Mouse (Mus musculus): ENCODE measurements around the gene Col23a1. TPM values are rescaled to one million over a fixed set of nuclear protein-coding genes. Genes with fewer than 3 reads are reported as not detected.

Col23a1 gene
- total RNA-seq, 1 experiment from 2014 or later = 7.2 TPM

DNA sequence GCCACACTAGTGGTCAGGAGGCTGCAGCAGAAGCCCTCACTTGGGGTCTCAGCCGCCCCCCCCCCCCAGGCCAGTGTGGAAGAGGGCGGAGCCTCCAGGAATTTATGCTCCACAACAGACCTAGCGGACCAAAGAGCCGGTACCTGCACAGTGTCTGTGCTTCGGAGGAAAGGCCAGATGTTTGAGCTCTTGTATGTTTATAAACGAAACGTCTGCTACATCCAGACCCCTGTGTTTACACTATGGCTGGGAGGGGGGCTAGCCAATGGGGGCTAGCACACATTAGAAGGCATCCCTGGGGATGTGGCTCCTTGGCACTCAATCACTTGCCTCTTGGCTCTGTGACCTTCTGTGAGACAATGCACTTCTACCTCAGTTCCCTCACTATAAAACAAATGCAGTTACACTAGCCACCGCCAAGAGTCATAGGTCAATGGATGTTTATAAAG lies 99.2 kb downstream of the Col23a1 start:
- DNase-seq = no peak

DNA sequence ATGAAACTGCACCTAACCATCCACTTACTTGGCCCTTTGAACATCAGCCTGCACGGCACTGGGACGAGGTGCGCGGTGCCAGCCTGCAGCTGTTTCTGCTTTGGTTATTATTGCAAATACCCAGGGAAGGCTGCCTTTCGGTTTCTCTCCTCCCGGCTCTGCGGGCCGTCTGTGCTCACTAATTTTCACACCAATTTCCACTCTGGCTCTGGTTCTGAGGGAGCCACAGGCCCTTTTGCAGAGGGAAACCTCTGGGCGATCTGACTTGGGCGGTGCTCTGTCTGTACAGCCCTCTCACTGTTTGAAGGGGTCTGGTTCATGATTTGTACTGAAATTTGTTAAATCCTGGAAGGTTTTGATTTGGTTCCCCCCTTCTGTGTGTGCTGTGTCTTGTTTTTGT lies 100.0 kb downstream of the Col23a1 start:
- no peak for DNase-seq

DNA sequence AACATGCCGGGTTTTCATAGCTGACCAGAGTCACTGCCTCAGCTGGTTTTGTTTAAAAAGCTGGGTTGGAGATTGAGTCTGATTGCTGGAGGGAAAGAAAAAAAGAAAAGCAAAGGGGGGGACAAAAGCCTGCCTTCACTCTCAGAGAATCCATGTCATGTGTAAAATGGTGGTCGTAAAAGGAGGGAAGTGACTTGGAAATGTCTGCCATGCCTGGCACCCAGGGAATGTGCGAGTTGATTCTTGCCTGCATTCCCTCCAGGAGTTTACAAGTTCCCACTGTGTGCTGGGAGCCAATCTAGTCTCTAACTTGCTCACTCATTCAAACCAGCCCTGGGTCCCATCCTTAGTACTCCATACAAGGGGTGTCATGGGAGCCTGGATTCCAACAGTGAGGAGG lies 100.8 kb downstream of the Col23a1 start:
- DNase-seq = no peak

DNA sequence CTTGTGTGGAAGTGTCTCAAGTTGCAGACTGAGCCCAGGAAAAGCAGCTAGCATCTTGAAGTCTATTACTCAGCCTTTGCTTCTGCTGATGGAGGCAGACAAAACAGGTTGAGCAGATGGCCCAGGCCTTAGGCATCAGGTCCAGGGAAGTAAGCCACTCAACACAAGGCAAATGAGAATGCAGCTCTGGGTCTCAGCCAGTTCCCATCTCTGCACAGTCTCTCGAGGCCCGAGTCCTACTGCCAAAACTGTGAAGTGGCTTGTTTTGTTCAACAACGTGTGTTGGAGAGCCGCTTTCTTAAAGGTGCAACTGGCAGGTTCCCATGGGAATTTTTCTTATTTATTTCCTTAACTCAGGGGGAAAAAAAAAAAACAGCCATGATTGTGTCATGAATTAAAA lies 101.8 kb downstream of the Col23a1 start:
- no peak for DNase-seq

DNA sequence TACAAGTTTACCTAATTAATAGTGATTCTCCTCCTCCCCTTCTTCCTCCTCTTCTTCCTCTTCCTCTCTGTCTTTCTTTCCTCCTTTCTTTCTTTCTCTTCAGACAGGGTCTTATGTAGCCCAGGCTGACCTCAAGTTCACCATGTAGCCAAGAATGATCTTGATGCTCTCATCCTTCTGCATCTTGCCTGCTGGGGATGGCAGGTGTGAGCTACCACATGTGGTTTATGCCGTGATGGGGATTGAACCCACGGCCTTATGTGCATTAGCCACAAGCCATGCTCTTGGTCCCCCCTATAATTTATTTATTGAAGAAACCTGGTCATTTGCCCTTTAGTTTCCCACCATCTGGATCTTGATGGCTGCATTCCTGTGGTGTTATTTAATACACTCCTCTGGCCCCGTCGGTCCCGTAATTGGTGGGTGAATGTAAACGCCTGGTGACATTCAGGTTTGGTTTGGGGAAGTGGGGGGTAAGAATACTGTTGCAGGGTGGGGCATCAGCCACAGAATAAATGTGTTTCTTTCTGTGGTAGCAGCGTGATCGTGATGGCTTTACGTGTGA lies 104.7 kb downstream of the Col23a1 start:
- no peak for DNase-seq

DNA sequence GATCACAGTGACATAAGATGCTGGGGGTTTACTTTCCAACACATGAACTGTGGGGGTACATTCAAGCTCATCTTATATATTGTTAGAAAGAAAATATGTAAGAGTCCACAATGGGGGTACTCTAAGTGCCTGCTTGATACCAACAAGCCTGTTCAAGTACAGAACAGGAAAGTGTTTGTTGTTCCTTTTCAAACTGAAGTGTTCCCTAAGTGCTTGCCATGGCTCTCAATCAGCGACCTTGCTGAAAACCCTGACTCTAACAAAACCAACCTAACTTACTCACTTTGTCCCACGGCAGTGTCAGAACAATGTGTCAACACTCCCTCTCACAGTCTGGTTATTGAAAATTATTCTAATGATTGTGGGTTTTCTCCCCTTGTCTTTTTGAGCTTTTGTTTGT lies 106.7 kb downstream of the Col23a1 start:
- DNase-seq = no peak

DNA sequence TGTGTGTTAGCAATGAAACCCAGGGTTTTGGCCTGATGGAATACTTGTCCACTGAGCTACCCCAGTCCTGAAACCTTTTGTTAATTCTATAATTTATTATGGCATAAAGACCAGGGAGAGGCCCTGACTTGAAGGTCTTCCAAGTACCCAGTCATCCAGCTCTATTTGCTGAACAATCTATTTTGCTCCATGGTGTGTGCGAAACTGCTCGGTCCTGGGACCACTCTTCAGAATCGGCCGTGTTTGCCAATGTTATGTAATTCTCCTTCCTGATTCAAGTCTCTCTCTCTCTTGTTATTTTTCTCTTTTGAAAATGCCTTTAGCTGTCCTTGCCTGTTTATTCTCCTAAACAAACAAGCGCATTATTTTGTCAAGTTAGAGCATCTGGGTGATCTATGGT lies 108.4 kb downstream of the Col23a1 start:
- peak; percentile 16 for DNase-seq

DNA sequence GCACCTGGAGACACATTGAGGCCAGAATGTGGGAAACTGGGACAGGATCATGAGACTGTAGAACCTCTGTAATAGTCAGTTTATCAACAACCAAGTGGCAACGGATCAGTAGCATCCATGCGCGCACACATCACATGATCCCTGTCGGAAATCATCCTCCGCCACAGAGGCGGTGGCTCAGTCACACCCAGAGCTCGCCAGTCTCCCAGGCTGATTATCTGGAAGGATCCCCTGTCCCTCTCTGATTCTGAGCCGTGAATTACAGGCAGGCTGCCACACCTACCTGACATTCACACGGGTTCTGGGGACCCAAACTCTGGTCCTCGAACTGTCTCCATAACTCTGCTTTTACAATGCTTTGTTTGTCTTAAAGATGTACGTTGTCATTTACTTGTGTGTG lies 110.6 kb downstream of the Col23a1 start:
- DNase-seq = no peak

DNA sequence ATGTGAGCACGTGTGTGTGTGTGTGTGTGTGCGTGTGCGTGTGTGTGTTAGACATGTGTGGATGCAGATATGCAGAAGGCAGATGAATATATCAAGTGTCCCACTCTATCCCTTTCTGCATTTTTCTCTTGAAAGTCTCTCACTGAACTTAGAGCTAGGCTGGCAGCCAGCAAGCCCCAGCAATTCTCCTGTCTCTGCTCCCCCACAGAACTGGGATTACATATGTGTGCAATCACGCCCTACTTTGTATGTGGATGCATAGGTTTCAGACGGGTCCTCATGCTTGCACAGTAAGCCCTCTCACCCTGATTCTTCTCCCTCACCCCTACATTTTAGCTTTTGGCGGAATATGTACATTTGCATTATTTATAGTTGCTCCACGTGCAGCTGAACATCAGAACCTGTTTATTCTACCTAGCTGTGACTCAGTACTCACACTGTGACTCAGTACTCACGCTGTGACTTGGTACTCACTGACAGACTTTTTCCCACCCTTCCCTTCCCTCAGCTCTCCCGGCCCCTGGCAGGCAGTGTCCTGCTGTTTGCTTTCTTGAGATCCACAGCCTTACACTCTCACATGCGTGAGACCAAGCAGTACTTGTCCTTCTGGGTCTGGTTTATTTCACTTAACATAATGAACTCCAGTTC lies 111.9 kb downstream of the Col23a1 start:
- no peak for DNase-seq

DNA sequence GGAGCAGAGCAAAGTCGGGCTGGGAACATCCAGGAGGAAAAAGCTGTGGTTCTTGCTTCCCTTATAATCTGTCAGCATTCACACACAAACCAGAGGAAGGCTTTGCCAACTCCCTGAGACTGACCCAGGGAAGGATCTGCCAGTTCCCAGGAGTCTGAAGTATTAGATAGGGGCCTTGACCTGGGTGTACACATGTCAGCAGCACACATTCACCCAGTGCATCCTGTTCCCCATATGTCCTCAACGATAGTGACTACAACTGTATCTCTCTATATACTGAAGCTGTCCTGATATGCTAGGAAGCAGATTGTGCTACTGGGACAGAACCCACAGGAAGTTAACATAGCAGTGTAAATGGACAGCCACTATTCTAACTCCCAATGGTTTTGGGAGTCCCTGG lies 114.2 kb downstream of the Col23a1 start:
- no peak for DNase-seq

DNA sequence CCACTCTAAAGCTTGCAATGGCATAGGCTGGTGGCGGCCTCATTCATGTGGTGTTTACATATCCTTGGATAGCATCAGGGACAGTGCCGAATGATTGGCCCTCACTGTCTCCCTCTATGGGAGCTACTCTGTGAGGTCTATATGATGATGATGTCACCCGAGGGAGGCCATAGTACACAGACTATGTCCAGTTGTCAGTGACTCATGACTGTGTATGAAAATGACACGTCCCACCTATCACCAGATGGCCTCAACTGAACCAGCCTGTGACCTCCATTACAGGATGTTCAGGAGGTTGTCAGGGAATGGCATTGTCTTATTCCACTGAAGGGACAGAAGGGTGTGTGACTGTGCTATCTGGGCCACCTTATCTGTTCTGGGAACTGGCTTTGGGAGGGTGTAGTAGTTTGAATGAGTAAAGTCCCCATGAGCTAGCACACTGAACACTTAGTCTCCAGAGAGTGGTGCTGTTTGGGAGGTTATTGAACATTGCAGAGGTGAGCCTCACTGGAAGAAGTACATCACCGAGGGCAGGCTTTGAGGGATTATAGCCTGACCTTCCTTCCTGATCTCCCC lies 115.2 kb downstream of the Col23a1 start:
- DNase-seq = no peak

DNA sequence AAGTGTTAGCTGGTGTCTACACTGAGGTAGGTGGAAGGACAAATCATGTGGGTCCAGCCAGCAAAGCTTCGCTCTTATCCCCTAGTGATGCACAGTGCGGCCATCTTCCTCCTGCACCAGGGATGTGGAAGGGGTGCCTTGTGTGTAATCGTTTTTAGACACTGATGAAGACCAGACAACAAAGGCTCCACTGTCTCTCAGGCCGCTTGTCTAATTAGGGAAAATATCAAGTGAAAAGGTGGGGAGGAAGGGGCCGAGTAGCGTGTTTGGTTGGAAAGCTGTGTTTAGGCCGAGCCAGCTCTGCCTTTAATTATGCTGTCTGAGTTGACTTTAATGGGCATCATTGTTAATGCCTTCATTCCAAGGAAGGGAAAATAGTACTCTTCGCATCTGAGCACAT lies 116.8 kb downstream of the Col23a1 start:
- DNase-seq = no peak

DNA sequence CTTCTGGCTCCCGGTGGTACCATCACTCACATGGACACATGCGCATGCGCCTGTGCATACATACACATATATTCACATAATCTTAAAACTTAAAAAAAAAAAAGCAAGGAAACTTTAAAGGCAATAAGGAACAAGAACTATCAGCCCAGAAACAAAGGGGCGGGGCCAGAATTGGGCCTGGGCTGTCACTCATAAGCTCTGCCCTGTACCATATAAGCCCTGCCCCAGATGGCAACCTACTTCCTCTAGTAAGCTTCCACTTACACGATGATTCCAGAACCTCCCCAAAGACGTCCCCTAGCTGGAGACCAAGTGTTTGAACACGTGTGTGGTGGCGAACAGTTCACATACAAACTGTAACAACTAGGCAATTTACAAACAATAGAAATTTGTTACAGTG lies 117.6 kb downstream of the Col23a1 start:
- DNase-seq = no peak

DNA sequence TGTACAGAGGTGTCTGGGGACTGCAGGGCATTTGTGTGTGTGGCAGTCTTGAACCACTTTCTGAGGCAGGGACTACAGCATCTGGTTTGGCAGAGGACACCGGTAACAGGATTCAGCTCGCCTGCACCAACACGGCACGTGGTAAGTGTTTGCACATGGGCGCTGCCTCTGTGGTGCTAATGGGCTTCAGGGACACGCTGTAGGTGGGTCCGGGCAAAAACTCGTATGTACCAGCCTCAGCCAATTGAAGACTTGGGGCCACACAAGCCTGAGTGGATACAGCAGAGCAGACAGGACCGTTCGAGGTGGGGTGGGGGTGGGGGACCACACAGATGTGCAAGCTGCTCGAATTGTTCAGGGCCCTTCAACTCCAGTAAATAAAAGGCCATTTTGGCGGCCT lies 121.1 kb downstream of the Col23a1 start:
- no peak for DNase-seq

DNA sequence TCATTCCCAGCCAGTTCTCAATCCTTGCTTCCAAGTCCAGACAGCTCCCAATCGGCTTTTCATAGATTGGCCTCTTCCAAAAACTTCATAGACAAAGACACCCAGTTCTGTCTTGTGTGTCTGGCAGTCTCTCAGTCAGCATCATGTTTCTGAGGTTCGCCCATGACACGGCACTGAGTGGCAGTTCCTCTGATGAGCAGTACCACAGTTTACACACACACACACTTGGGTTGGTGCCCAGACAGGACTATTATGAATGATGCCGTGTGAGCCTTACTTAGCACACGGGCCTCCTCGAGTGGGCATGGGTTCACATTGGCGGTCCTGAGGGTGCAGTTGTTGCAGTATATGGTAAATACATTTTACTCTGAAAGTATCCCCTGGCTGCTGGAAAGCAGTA lies 124.8 kb downstream of the Col23a1 start:
- DNase-seq = no peak

DNA sequence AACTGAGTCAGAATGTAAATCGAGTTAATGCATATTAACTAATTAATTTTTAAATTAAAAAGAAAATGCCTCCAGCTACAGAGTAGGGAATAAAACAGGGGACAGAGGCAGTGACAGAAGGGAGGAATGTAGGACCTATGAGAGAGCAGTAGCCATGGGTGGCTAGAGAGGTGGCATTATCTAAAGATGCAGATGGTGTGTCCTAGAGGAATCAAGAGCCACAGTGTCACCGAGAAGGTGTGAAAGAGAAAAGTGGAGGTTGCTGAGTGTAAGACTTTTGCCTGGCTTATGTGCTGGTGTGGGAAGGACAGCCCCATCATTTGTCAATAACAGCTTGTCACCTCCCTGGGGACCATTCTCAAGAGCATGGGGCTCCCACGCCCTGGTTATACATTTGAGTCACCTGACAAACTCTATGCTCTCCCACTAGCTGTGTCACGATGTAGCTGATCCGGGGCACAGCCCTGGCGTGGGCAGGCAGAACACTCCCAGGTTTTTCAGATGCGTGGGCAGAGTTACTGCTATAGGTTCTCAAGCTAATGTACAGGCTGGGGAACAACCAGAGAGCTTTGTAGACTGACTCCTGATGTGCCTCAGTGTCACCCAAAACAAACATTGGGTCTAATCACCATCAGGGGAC lies 125.4 kb downstream of the Col23a1 start:
- no peak for DNase-seq

DNA sequence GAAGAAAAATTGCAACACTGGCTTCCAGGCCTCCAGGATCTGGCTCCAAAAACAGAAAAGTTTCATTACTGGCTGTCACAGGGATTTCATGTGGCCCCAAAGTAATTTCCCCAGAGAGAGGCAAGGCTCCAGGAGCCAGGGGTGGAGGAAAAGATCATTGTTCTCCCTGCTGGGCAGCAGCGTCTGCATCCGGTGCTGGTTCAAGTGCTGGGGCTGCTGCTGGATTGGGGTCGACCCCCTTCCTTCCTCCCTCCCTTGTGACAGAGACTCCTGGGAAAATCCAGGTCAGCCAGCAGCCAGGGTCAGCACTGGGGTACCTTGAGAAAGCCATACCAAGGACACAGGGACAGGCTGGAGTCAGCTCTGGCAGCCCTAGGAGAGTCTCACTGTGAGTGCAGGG lies 129.1 kb downstream of the Col23a1 start:
- peak; percentile 21 for DNase-seq

DNA sequence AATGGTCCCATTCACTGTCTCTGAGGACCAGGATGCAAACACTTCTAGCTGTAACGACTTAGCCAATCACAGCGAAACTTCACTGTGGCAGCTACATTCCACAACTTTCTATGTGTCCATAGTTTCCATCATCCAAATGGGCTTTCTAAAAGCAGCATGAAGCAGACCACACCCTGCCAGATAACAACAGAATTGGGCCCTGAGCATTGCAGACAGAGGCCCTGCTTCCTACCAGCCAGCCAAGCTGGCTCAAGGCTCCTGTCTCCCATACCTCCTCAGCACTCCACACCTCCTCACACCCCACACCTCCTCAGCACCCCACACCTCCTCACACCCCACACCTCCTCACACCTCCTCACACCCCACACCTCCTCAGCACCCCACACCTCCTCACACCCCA lies 132.2 kb downstream of the Col23a1 start:
- no peak for DNase-seq

DNA sequence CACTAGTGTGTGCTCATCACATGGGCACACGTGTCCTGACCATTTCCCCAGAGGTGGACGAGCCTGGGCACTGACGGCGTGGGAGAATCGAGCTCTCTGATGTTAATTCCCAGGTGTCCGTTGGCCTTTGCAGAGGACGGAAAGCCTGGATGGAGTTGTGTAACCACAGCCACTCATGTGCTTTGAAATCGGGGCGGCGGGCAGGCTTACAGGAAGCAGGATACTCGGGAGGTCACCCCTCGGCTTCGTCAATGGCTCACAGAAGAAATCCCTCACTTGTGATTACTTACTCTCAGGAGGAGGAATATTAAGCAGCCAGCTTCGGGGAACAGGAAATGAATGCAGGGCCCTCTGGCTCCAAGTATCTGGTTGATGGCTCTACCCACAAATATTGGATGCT lies 133.0 kb downstream of the Col23a1 start:
- DNase-seq = no peak

DNA sequence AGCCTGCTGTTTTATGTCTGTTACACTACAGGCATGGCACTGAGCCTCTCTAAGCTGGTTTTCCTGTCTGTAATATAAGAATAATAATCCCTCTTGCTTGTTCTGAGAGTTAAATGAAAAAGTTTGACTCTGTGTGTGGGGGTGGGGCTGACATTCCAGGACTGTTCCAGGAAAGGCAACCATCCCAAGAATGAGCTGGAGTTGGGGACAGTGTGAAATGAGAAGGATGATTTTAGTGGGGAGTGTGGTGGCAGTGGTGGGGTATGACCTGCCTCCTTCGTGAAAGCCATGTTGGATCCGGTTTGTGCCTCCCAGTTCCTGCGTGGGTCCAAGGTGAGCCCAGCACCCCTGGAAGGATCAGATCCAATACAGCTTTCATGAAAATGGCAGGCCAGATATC lies 136.4 kb downstream of the Col23a1 start:
- no peak for DNase-seq

DNA sequence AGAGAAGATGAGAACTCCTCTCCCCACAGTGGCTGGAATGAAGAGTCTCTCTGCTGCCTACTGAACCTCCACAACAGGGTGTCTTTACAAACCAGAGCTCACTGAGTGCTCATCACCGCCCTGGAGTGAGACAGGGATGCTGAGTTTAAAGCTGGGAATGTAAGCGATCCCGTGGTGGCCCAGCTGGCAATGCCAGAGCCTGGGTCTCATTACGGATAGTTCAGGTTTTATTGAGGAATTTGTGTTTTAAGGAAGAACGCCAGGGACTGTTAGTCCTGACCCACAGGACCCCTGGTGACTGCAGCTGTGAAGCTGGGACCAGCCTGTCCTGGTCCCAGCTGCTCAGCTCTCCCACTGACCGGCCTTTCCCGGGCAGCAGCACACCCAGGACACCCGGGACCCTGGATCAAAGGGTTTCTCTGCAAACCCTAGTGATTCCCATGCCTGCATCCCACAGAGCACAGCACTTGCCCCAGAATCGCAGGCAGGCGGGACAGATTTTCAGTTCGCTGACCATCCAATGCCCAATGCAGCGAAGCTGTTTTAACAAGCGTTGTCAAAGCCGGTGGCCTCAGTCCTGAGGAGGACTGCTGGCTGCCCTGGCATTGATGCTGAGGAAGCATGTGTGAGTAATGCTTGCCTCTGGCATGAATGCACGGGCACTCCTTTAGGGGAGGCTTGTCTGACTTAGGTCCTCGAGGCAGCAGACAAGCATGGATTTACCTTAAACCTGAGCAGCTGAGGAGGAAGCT lies 139.9 kb downstream of the Col23a1 start:
- no peak for DNase-seq

DNA sequence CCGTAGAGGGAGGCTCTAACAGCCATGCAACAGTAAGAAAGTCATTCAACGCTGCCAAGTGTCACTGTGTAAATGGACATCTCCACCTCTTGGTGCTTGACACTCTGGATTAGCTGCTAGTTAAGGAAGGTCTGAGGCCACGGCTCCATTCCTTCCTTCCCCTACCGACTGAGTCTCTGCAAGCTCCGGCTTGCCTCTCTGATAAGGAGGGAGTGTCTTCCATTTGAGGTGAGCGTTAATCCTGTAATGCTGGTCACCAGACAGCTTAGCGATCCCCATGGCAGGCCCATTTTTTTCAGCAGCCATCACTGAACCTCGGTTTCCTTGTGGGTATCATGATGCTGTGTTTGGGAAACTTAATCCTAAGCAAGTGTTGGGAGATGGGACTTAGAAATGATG lies 140.5 kb downstream of the Col23a1 start:
- no peak for DNase-seq

DNA sequence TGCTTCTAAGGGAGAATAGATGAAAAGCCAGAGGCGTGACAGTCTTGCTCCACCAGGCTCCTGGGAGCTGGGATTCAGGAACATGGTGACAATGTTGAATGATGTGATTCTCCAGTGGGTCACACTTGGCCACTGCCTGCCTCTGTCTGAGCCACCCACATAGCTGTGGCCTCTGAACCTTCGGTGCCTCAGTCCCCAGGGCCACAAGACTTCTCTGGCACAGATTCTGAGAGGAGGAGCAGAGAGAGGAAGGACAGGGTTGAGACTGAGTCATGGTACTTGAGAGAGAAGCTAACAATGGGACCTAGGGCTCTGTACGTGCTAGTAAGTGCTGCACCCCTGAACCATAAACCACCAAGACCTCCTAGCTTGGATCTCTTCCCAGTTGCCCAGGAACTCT lies 141.6 kb downstream of the Col23a1 start:
- DNase-seq = peak; percentile 39
